In the genomic region with DNA sequence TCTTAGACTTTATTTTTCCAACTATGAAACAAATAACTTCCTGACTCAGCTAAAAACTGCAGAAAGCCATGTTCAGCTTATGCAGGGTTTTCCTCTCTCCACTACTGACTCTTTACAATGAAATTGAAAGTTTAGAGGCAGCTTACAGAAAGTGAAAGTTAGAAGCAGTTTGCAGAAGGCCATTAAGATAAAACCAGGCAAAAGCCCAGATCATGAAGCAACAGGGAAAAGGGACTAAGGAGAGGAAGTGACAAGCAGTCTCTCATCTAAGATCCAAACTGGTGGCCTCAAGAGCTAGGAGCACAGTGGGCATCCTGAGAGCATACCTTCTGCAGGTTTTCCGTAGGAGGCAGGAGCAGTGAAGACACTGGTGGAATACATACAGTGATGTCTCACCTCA, we compare ENCODE assay signal across 35 mouse cellular contexts.
DNase-seq lines count a peak whose midpoint lies in the region; ATAC-seq and TF ChIP-seq lines count a peak whose summit lies in the region.
"Had no signal": no experiment of that assay in that cellular context is flagged by ENCODE, and none has a peak within 500 bp of the region (broad histone marks: within the 10 kb centered on the region; RNA-seq: fewer than 3 reads in every experiment).

No protein-coding gene starts in this region.

- no peaks in the 10 kb centered on the region for H3K9me3 ChIP-seq in liver, embryonic 12.5 days (replicated peaks)
- H3K9me3 ChIP-seq in MEL (replicated peaks; ENCODE audit: insufficient read depth, low read length), result no peaks in the 10 kb centered on the region
- H3K9me3 ChIP-seq in hindbrain, embryonic 13.5 days, result no peaks in the 10 kb centered on the region
- H3K9me3 ChIP-seq: embryonic facial prominence, embryonic 12.5 days; heart, embryonic 15.5 days; kidney, embryonic 15.5 days; limb, embryonic 13.5 days; liver, embryonic 13.5 days; neural tube, embryonic 12.5 days had no signal

- TF ChIP-seq CTCF in liver, adult 2 months (IDR thresholded peaks at IDR 0.05; ENCODE audit: low read depth, low read length), result no peak
- TF ChIP-seq CTCF in MEL (IDR thresholded peaks at IDR 0.05 in 2 of 3, conservative IDR thresholded peaks at IDR 0.05 in 1 of 3; ENCODE audit: control insufficient read depth in 1 of 3, insufficient read depth in 1 of 3, low read depth in 2 of 3, low read length in 3 of 3, poor library complexity in 1 of 3, severe bottlenecking in 1 of 3), result no peak

- no peaks in the 10 kb centered on the region for H3K36me3 ChIP-seq in liver, adult 2 months (ENCODE audit: control insufficient read depth, insufficient read depth, low read length)
- no peaks in the 10 kb centered on the region for H3K36me3 ChIP-seq in liver, embryonic 12.5 days
- H3K36me3 ChIP-seq in MEL (ENCODE audit: control insufficient read depth in 1 of 2, insufficient read depth in 2 of 2, low read length in 2 of 2), result no peaks in the 10 kb centered on the region
- no peaks in the 10 kb centered on the region for H3K36me3 ChIP-seq in hindbrain, embryonic 13.5 days
- H3K36me3 ChIP-seq: embryonic facial prominence, embryonic 12.5 days; heart, embryonic 15.5 days; kidney, embryonic 15.5 days; limb, embryonic 13.5 days; liver, embryonic 13.5 days; neural tube, embryonic 12.5 days had no signal

- H3K4me1 ChIP-seq in liver, adult 2 months (ENCODE audit: control insufficient read depth, insufficient read depth, low read length), result peaks cover 2% of the 10 kb centered on the region; the same call in 1 of the 2 replicates
- no peaks in the 10 kb centered on the region for H3K4me1 ChIP-seq in liver, embryonic 12.5 days
- no peaks in the 10 kb centered on the region for H3K4me1 ChIP-seq in MEL (ENCODE audit: control insufficient read depth in 1 of 2, insufficient read depth in 2 of 2, low read length in 2 of 2)
- no peaks in the 10 kb centered on the region for H3K4me1 ChIP-seq in hindbrain, embryonic 13.5 days (replicated peaks)
- H3K4me1 ChIP-seq: kidney, embryonic 15.5 days; liver, embryonic 13.5 days; neural tube, embryonic 12.5 days had no signal

- TF ChIP-seq EP300 in MEL (IDR thresholded peaks at IDR 0.05; ENCODE audit: low read depth in 1 of 2, low read length in 2 of 2), result no peak

- no peak for ATAC-seq in liver, embryonic 12.5 days
- ATAC-seq in hematopoietic stem cell, adult 5-6 weeks (replicated peaks in 1 of 2; ENCODE audit: insufficient read depth in 1 of 2, low FRiP score in 2 of 2, low TSS enrichment in 1 of 2, low read depth in 1 of 2, poor library complexity in 2 of 2, severe bottlenecking in 2 of 2), result peak; percentile 19 to 54; a peak in 3 of 4 replicates
- ATAC-seq in monocyte, adult 5-6 weeks (replicated peaks; ENCODE audit: insufficient number of reproducible peaks, low FRiP score, low TSS enrichment, poor library complexity, severe bottlenecking), result 0 out of 2 replicates have a peak, but pooled peaks have one; percentile 10
- ATAC-seq in hindbrain, embryonic 13.5 days (ENCODE audit: low FRiP score), result no peak
- no peak for ATAC-seq in inflammation-experienced regulatory T-cells, adult 6 months
- ATAC-seq: activated CD4-positive, CD25-positive, alpha-beta regulatory T cell, adult 4 months; forebrain, embryonic 14.5 days; lung, postnatal 0 days; midbrain, embryonic 16.5 days had no signal

- no peaks in the 10 kb centered on the region for H3K27me3 ChIP-seq in liver, adult 2 months (ENCODE audit: control insufficient read depth, insufficient read depth, low read length)
- H3K27me3 ChIP-seq in liver, embryonic 12.5 days (replicated peaks), result no peaks in the 10 kb centered on the region
- H3K27me3 ChIP-seq in MEL (ENCODE audit: control insufficient read depth in 1 of 2, insufficient read depth in 2 of 2, low read length in 2 of 2), result no peaks in the 10 kb centered on the region
- no peaks in the 10 kb centered on the region for H3K27me3 ChIP-seq in hindbrain, embryonic 13.5 days
- H3K27me3 ChIP-seq: embryonic facial prominence, embryonic 12.5 days; heart, embryonic 15.5 days; kidney, embryonic 15.5 days; limb, embryonic 13.5 days; liver, embryonic 13.5 days; neural tube, embryonic 12.5 days had no signal

- no peak for TF ChIP-seq POLR2A in liver, adult 2 months (IDR thresholded peaks at IDR 0.05; ENCODE audit: extremely low read depth, insufficient read depth, low read length)
- no peak for TF ChIP-seq POLR2A in MEL (IDR thresholded peaks at IDR 0.05; ENCODE audit: control insufficient read depth in 1 of 2, insufficient read depth in 1 of 2, low read depth in 1 of 2, low read length in 2 of 2, poor library complexity in 1 of 2)

- H3K79me2 ChIP-seq in liver, adult 2 months (ENCODE audit: control insufficient read depth, insufficient read depth, low read length), result no peaks in the 10 kb centered on the region
- H3K79me2 ChIP-seq in MEL (ENCODE audit: control insufficient read depth, insufficient read depth, low read length, poor library complexity), result no peaks in the 10 kb centered on the region

- H3K27ac ChIP-seq in liver, adult 2 months (replicated peaks; ENCODE audit: insufficient read depth, low read depth, low read length), result no peak overlapping the region
- no peak overlapping the region for H3K27ac ChIP-seq in liver, embryonic 12.5 days
- H3K27ac ChIP-seq in MEL (ENCODE audit: control insufficient read depth, low read depth, low read length), result no peak overlapping the region
- no peak overlapping the region for H3K27ac ChIP-seq in hindbrain, embryonic 13.5 days
- H3K27ac ChIP-seq: embryonic facial prominence, embryonic 12.5 days; gastrocnemius, adult 2 months; heart, embryonic 15.5 days; hindbrain, embryonic 14.5 days; kidney, embryonic 15.5 days; left cerebral cortex, adult 2 months; limb, embryonic 13.5 days; liver, embryonic 13.5 days; macrophage; neural tube, embryonic 12.5 days had no signal

- no peak overlapping the region for H3K9ac ChIP-seq in liver, adult 2 months (ENCODE audit: low read depth, low read length)
- no peak overlapping the region for H3K9ac ChIP-seq in liver, embryonic 12.5 days
- H3K9ac ChIP-seq in MEL (ENCODE audit: control insufficient read depth, low read depth, low read length, poor library complexity, severe bottlenecking), result no peak overlapping the region
- H3K9ac ChIP-seq in hindbrain, embryonic 13.5 days, result no peak overlapping the region
- H3K9ac ChIP-seq: embryonic facial prominence, embryonic 12.5 days; heart, embryonic 15.5 days; hindbrain, embryonic 14.5 days; kidney, embryonic 15.5 days; limb, embryonic 13.5 days; liver, embryonic 13.5 days; neural tube, embryonic 12.5 days had no signal

- no peak for TF ChIP-seq RAD21 in MEL (IDR thresholded peaks at IDR 0.05; ENCODE audit: low read depth, low read length)

- H3K4me2 ChIP-seq in liver, embryonic 12.5 days, result no peak overlapping the region
- H3K4me2 ChIP-seq in hindbrain, embryonic 13.5 days, result no peak overlapping the region
- H3K4me2 ChIP-seq: embryonic facial prominence, embryonic 12.5 days; heart, embryonic 15.5 days; hindbrain, embryonic 14.5 days; kidney, embryonic 15.5 days; limb, embryonic 13.5 days; liver, embryonic 13.5 days; midbrain, embryonic 11.5 days; neural tube, embryonic 12.5 days had no signal

- DNase-seq in liver, adult 2 months (ENCODE audit: extremely low read depth, low read depth, low spot score), result peak; percentile 28
- peak; percentile 14 for DNase-seq in MEL (ENCODE audit: low read depth, low spot score)
- no peak for DNase-seq in left cerebral cortex, adult 9 months (ENCODE audit: low spot score in 2 of 2)
- DNase-seq: adrenal gland, adult 8-10 months; cerebellum, adult 9-10 months; cerebellum, postnatal 36 days; embryo, embryonic 11 days; gastrocnemius, adult 2 months; gastrocnemius, postnatal 36 days; heart, postnatal 36 days; kidney, adult 18-20 months; kidney, postnatal 25 days; liver, embryonic 13.5 days; lung, adult 18-20 months; right cerebral cortex, adult 18-20 months; thymus, adult 2 months had no signal

- 79% methylated on average over 1 of the region's 1 CpGs for WGBS in liver, adult 2 months
- whole genome bisulfite sequencing in liver, embryonic 12.5 days (ENCODE audit: insufficient replicate concordance), result 69% methylated on average over 1 of the region's 1 CpGs
- WGBS in hindbrain, embryonic 13.5 days, result 88% methylated on average over 1 of the region's 1 CpGs

- H3K4me3 ChIP-seq in liver, adult 2 months (ENCODE audit: insufficient read depth, low read depth, low read length), result no peak overlapping the region
- H3K4me3 ChIP-seq in liver, embryonic 12.5 days, result no peak overlapping the region
- peak overlapping the region; percentile 18 to 20; a peak in 1 of 4 replicates for H3K4me3 ChIP-seq in MEL (ENCODE audit: control insufficient read depth in 1 of 2, insufficient read depth in 1 of 2, low read depth in 2 of 2, low read length in 2 of 2)
- no peak overlapping the region for H3K4me3 ChIP-seq in hindbrain, embryonic 13.5 days
- H3K4me3 ChIP-seq: embryonic facial prominence, embryonic 12.5 days; gastrocnemius, adult 2 months; heart, embryonic 15.5 days; kidney, embryonic 15.5 days; left cerebral cortex, adult 2 months; limb, embryonic 13.5 days; liver, embryonic 13.5 days; myocyte; neural tube, embryonic 12.5 days had no signal

TF ChIP-seq in MEL, 35 proteins besides CTCF, POLR2A, EP300 and RAD21:
- TF ChIP-seq POLR2AphosphoS2 (IDR thresholded peaks at IDR 0.05; ENCODE audit: low read length) (no peak), RCOR1 (IDR thresholded peaks at IDR 0.05; ENCODE audit: low read depth, low read length) (no peak), MAX (IDR thresholded peaks at IDR 0.05; ENCODE audit: low read length) (no peak), GATA1 (IDR thresholded peaks at IDR 0.05; ENCODE audit: low read depth, low read length) (no peak), TCF12 (IDR thresholded peaks at IDR 0.05; ENCODE audit: low read depth, low read length) (no peak)

Comparison
In these comparisons a context has a peak if more than half of its experiments do, and no peak if none do; other contexts are left out.
1. DNase-seq: peak in liver, adult 2 months (single experiment) and MEL (single experiment); none in left cerebral cortex, adult 9 months (0 of 2).
2. H3K4me3 ChIP-seq: peak in MEL (2 of 2); none in liver, adult 2 months (single experiment), liver, embryonic 12.5 days (single experiment) and hindbrain, embryonic 13.5 days (single experiment).
3. ATAC-seq: peak in hematopoietic stem cell, adult 5-6 weeks (2 of 2) and monocyte, adult 5-6 weeks (single experiment); none in liver, embryonic 12.5 days (single experiment), hindbrain, embryonic 13.5 days (single experiment) and inflammation-experienced regulatory T-cells, adult 6 months (single experiment).